Mouse (Mus musculus): ENCODE measurements around the gene Traf5. TPM values are rescaled to one million over a fixed set of nuclear protein-coding genes. Genes with fewer than 3 reads are reported as not detected.
A peak's percentile ranks its signal among the peaks of the same experiment; 100 is the strongest.

Traf5 gene
- polyA plus RNA-seq, 1 experiment from 2014 or later = 16.9 TPM

DNA sequence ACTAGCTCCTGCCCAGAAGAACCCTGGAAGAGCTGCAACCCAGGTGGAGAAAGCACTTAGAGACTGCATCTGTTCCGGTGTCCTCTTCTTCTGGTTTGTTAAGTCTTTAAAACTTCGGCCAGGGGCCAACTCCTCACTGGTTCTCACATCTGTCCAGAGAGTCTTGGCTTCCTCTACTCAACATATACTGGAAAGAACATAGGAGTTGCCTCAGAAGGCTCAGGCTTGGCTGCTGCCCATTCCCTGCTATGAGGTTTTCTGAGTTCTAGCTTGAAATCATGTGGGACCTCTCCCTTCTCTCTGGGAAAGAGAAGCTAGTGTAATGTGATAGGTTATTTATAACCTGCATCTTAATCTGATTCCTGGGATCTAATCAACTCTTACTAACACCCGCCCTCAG, 2.1 kb downstream of the Traf5 start:
- Histone ChIP-seq H3K27ac (replicated peaks in 1 of 2; ENCODE audit: control insufficient read depth in 1 of 2, insufficient read depth in 1 of 2, low read depth in 2 of 2, low read length in 2 of 2) (no peak overlapping the region), H3K4me3 (ENCODE audit: control insufficient read depth in 1 of 2, insufficient read depth in 1 of 2, low read depth in 1 of 2, low read length in 2 of 2) (no peak overlapping the region), H3K4me1 (ENCODE audit: control insufficient read depth in 2 of 2, insufficient read depth in 2 of 2, low read length in 2 of 2) (peaks cover 19 to 29% of the 10 kb centered on the region in 2 experiments), H3K9me3 (ENCODE audit: control insufficient read depth, low read length) (no peaks in the 10 kb centered on the region), H3K9ac (ENCODE audit: low read length) (no peak overlapping the region), H3K27me3 (ENCODE audit: control insufficient read depth, insufficient read depth, low read length) (no peaks in the 10 kb centered on the region), H3K4me2 (ENCODE audit: low read length) (peak overlapping the region; percentile 85), H3K36me3 (ENCODE audit: control insufficient read depth, insufficient read depth, low read length) (peaks cover 3% of the 10 kb centered on the region; the same call in 1 of the 2 replicates)
- ATAC-seq (ENCODE audit: insufficient number of reproducible peaks, insufficient read depth, low FRiP score, low read depth) = no peak
- WGBS = 84% methylated on average over 3 of the region's 3 CpGs

DNA sequence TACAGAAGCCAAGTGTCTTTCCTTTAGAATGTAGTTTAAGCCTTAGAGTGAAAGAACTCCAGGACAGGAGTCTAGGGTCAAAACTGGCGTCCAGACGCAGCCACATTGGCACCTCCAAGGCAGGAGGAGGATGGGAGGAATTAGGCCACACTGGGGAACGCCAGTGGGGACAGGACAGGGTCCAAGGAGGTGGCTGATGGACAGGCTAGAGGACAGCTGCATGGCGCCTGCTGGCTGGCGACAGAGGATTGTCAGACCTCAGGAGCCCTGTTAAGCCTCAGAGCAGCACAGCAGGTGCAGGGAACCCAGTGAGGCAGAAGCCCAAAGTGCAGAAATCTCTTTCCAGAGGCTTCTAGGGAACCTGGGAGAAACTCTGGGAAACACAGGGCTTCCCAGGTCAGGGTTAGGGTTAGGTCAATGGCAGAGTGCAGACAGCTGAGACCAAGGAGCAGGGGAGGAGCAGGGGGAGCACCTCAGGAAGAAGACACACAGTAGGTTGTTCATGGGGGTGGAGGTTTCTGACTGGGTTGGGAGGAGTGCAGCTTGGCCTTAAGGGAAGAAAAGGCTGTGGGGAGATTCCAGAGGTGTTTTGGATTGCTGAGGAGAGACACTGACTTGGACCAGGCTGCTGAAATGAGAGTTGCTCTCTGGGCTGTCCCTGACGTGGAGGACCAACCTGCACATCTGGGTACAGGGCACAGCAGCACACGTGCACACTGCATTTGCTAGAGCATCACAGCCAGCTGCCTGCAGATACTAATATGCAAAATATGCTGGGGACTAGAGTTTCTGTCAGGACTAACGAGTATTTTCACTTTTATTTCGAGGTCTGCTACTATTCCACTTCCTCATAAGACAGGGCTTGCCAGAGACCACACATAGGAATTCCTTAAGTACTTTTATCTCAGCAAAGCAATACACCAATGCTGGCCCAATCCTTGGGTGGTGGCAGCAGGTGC, 2.9 kb downstream of the Traf5 start:
- Histone ChIP-seq H3K4me2 (ENCODE audit: low read length) (no peak overlapping the region), H3K9me3 (ENCODE audit: control insufficient read depth, low read length) (no peaks in the 10 kb centered on the region), H3K27me3 (ENCODE audit: control insufficient read depth, insufficient read depth, low read length) (no peaks in the 10 kb centered on the region), H3K9ac (ENCODE audit: low read length) (no peak overlapping the region), H3K27ac (replicated peaks in 1 of 2; ENCODE audit: control insufficient read depth in 1 of 2, insufficient read depth in 1 of 2, low read depth in 2 of 2, low read length in 2 of 2) (no peak overlapping the region), H3K36me3 (ENCODE audit: control insufficient read depth, insufficient read depth, low read length) (peaks cover 3% of the 10 kb centered on the region; the same call in 1 of the 2 replicates), H3K4me1 (ENCODE audit: control insufficient read depth in 2 of 2, insufficient read depth in 2 of 2, low read length in 2 of 2) (peaks cover 19 to 29% of the 10 kb centered on the region in 2 experiments), H3K4me3 (ENCODE audit: control insufficient read depth in 1 of 2, insufficient read depth in 1 of 2, low read depth in 1 of 2, low read length in 2 of 2) (no peak overlapping the region)
- WGBS = 60% methylated on average over 9 of the region's 9 CpGs
- ATAC-seq (ENCODE audit: insufficient number of reproducible peaks, insufficient read depth, low FRiP score, low read depth) = no peak

DNA sequence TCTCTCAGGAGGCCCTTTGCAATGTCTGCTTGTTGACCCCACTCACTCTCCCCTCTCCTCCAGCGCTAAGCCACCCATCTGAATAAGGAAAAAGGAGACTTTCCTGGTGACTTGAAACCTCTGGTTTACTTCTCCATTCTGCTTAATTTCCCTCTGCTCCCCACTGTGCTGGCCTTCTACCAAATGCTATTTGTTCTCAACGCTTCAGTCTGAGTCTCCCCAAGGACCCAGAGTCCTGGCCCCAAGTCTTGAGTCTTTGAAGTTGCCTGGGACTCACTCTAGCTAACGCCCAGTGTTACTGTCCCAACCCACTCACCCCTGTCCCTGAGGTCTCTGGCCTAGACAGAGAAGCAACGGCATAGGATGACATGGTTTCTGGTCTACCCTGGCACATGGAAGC, 4.3 kb downstream of the Traf5 start:
- Histone ChIP-seq H3K4me1 (ENCODE audit: control insufficient read depth in 2 of 2, insufficient read depth in 2 of 2, low read length in 2 of 2) (peaks cover 19 to 29% of the 10 kb centered on the region in 2 experiments), H3K27me3 (ENCODE audit: control insufficient read depth, insufficient read depth, low read length) (no peaks in the 10 kb centered on the region), H3K9ac (ENCODE audit: low read length) (no peak overlapping the region), H3K4me3 (ENCODE audit: control insufficient read depth in 1 of 2, insufficient read depth in 1 of 2, low read depth in 1 of 2, low read length in 2 of 2) (no peak overlapping the region), H3K9me3 (ENCODE audit: control insufficient read depth, low read length) (no peaks in the 10 kb centered on the region), H3K4me2 (ENCODE audit: low read length) (no peak overlapping the region), H3K36me3 (ENCODE audit: control insufficient read depth, insufficient read depth, low read length) (peaks cover 4% of the 10 kb centered on the region; the same call in 1 of the 2 replicates), H3K27ac (replicated peaks in 1 of 2; ENCODE audit: control insufficient read depth in 1 of 2, insufficient read depth in 1 of 2, low read depth in 2 of 2, low read length in 2 of 2) (no peak overlapping the region)
- WGBS = 89% methylated on average over 4 of the region's 4 CpGs
- no peak for ATAC-seq (ENCODE audit: insufficient number of reproducible peaks, insufficient read depth, low FRiP score, low read depth)

DNA sequence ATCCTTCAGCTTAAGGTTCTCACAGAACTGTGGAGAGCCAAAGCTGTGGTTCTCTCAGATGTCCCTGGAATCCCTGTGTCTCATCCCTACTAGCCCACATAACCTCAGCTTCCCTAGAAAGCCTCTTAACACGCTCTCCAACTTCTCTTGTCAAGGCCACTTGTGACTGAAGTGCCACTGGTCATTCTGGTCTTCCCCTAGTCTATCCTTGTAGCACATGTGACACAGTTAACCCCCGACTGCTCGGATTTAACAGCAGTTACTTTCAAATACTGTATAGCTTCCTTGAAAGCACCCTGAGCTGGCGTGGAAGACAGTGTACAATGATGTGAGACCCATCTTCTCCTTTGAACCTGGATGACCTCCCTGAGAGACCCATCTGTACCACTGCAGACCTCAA, 5.3 kb downstream of the Traf5 start:
- H3K4me2 ChIP-seq (ENCODE audit: low read length) = no peak overlapping the region
- ATAC-seq (ENCODE audit: insufficient number of reproducible peaks, insufficient read depth, low FRiP score, low read depth) = no peak
- H3K9me3 ChIP-seq (ENCODE audit: control insufficient read depth, low read length) = peaks cover 5% of the 10 kb centered on the region
- H3K4me1 ChIP-seq (ENCODE audit: control insufficient read depth in 2 of 2, insufficient read depth in 2 of 2, low read length in 2 of 2) = peaks cover 19 to 29% of the 10 kb centered on the region in 2 experiments
- H3K36me3 ChIP-seq (ENCODE audit: control insufficient read depth, insufficient read depth, low read length) = peaks cover 10% of the 10 kb centered on the region
- no peak overlapping the region for H3K27ac ChIP-seq (replicated peaks in 1 of 2; ENCODE audit: control insufficient read depth in 1 of 2, insufficient read depth in 1 of 2, low read depth in 2 of 2, low read length in 2 of 2)
- no peaks in the 10 kb centered on the region for H3K27me3 ChIP-seq (ENCODE audit: control insufficient read depth, insufficient read depth, low read length)
- H3K9ac ChIP-seq (ENCODE audit: low read length) = no peak overlapping the region
- no peak overlapping the region for H3K4me3 ChIP-seq (ENCODE audit: control insufficient read depth in 1 of 2, insufficient read depth in 1 of 2, low read depth in 1 of 2, low read length in 2 of 2)
- WGBS = 48% methylated on average over 4 of the region's 4 CpGs

DNA sequence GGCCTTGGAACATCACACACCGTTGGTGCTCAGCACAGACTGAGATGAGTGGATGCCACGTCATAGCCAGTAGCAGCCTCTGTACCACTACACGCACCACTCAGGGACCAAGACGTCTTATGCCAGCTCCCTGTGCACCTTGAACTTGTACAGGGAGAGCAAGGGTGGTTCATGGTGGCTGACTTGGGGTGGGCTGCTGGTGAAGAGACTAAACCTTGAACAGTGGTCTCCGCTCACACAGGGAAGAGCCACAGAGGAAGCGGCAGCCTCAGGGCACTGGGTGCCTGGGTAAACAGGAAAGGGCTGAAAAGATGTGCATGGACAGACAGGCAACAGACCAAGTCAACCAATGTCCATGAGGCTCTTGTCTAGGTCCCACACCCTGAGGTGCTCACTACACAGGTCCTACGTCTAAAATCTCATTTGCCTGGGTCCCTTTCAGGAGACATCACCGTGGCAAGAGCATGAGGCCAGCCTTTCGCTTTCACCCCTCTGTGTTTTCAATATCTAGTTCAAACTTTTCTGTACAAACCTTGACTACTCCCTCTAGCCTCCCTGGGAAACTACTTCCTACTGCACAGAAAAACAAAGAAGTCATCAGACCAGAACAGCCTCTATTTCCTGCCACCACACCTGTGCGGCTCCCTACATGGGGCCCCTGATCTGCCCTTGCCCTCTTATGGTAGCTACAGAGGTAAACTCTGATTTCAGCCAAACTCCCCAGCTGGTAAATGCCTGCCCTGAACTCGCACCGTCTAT, 5.9 kb downstream of the Traf5 start:
- peaks cover 12% of the 10 kb centered on the region for H3K9me3 ChIP-seq (ENCODE audit: control insufficient read depth, low read length)
- H3K27me3 ChIP-seq (ENCODE audit: control insufficient read depth, insufficient read depth, low read length) = no peaks in the 10 kb centered on the region
- peaks cover 15% of the 10 kb centered on the region for H3K36me3 ChIP-seq (ENCODE audit: control insufficient read depth, insufficient read depth, low read length)
- H3K4me3 ChIP-seq (ENCODE audit: control insufficient read depth in 1 of 2, insufficient read depth in 1 of 2, low read depth in 1 of 2, low read length in 2 of 2) = no peak overlapping the region
- no peak overlapping the region for H3K4me2 ChIP-seq (ENCODE audit: low read length)
- no peak overlapping the region for H3K27ac ChIP-seq (replicated peaks in 1 of 2; ENCODE audit: control insufficient read depth in 1 of 2, insufficient read depth in 1 of 2, low read depth in 2 of 2, low read length in 2 of 2)
- peaks cover 19 to 28% of the 10 kb centered on the region in 2 experiments for H3K4me1 ChIP-seq (ENCODE audit: control insufficient read depth in 2 of 2, insufficient read depth in 2 of 2, low read length in 2 of 2)
- WGBS = 81% methylated on average over 12 of the region's 12 CpGs
- H3K9ac ChIP-seq (ENCODE audit: low read length) = no peak overlapping the region
- no peak for ATAC-seq (ENCODE audit: insufficient number of reproducible peaks, insufficient read depth, low FRiP score, low read depth)

DNA sequence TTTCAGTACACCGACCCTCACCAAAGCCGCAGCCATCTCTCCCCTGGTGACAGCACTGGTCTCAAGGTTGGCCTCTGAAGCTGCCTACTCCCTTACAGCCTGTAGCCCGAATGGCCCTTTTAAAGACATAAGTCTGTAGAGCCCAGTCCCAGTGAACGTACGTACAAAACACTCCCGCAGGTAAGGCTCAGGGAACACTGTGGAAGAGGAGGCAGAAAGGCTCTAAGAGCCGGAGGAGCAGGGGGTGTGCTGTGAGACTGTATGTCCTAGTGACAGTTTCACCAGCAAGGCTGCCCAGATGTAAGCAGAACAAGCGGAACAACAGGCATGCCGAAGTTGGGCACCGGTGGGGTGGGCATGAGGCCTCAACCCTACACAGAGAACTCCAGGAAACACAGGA, 7.1 kb downstream of the Traf5 start:
- WGBS = 91% methylated on average over 10 of the region's 10 CpGs
- no peak for ATAC-seq (ENCODE audit: insufficient number of reproducible peaks, insufficient read depth, low FRiP score, low read depth)
- no peak overlapping the region for H3K9ac ChIP-seq (ENCODE audit: low read length)
- H3K27me3 ChIP-seq (ENCODE audit: control insufficient read depth, insufficient read depth, low read length) = no peaks in the 10 kb centered on the region
- peaks cover 11 to 19% of the 10 kb centered on the region in 2 experiments for H3K4me1 ChIP-seq (ENCODE audit: control insufficient read depth in 2 of 2, insufficient read depth in 2 of 2, low read length in 2 of 2)
- H3K9me3 ChIP-seq (ENCODE audit: control insufficient read depth, low read length) = peaks cover 20% of the 10 kb centered on the region
- H3K4me2 ChIP-seq (ENCODE audit: low read length) = no peak overlapping the region
- no peak overlapping the region for H3K4me3 ChIP-seq (ENCODE audit: control insufficient read depth in 1 of 2, insufficient read depth in 1 of 2, low read depth in 1 of 2, low read length in 2 of 2)
- no peak overlapping the region for H3K27ac ChIP-seq (replicated peaks in 1 of 2; ENCODE audit: control insufficient read depth in 1 of 2, insufficient read depth in 1 of 2, low read depth in 2 of 2, low read length in 2 of 2)
- peaks cover 17% of the 10 kb centered on the region for H3K36me3 ChIP-seq (ENCODE audit: control insufficient read depth, insufficient read depth, low read length)

DNA sequence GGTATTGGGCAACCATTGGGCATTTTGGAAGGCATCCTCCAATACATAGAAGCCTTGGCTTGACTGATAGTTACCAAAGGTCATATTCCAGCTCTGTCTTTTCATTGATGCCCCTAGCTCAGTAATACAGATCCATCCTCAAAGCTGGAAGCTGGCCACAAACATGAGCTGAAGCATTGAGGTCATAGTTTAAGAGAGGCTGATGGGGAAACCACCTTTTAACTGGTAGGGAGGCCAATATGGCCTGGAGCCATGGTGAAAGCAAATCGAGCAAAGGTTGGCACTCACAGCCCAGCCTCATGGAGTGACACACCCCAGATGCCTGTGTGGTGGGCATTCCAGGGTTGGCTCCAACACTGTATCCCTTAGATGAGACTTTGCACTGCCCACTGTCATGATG, 9.7 kb downstream of the Traf5 start:
- H3K27ac ChIP-seq (replicated peaks in 1 of 2; ENCODE audit: control insufficient read depth in 1 of 2, insufficient read depth in 1 of 2, low read depth in 2 of 2, low read length in 2 of 2) = no peak overlapping the region
- peaks cover 20% of the 10 kb centered on the region for H3K9me3 ChIP-seq (ENCODE audit: control insufficient read depth, low read length)
- H3K4me1 ChIP-seq (ENCODE audit: control insufficient read depth in 2 of 2, insufficient read depth in 2 of 2, low read length in 2 of 2) = peaks cover 15 to 16% of the 10 kb centered on the region in 2 experiments
- H3K4me2 ChIP-seq (ENCODE audit: low read length) = no peak overlapping the region
- 71% methylated on average over 1 of the region's 1 CpGs for WGBS
- no peak overlapping the region for H3K4me3 ChIP-seq (ENCODE audit: control insufficient read depth in 1 of 2, insufficient read depth in 1 of 2, low read depth in 1 of 2, low read length in 2 of 2)
- no peak overlapping the region for H3K9ac ChIP-seq (ENCODE audit: low read length)
- no peak for ATAC-seq (ENCODE audit: insufficient number of reproducible peaks, insufficient read depth, low FRiP score, low read depth)
- H3K36me3 ChIP-seq (ENCODE audit: control insufficient read depth, insufficient read depth, low read length) = peaks cover 14% of the 10 kb centered on the region; the same call in 1 of the 2 replicates
- no peaks in the 10 kb centered on the region for H3K27me3 ChIP-seq (ENCODE audit: control insufficient read depth, insufficient read depth, low read length)
